Comparison of ENCODE assay signal across 17 mouse cellular contexts in genomic region chr5:105990777-105991176, GRCm38 (mm10).
"Had no signal": no experiment of that assay in that cellular context is flagged by ENCODE, and none has a peak within 500 bp of the region (broad histone marks: within the 10 kb centered on the region; RNA-seq: fewer than 3 reads in every experiment).

No protein-coding gene starts in this region.

- H3K4me3 ChIP-seq: layer of hippocampus, adult 2 months; left cerebral cortex, adult 2 months; liver, embryonic 13.5 days; midbrain, embryonic 12.5 days; midbrain, embryonic 15.5 days; neural tube, embryonic 13.5 days had no signal

- H3K9ac ChIP-seq: liver, embryonic 13.5 days; lung, embryonic 14.5 days; midbrain, embryonic 12.5 days; midbrain, embryonic 15.5 days; neural tube, embryonic 13.5 days had no signal

- H3K4me2 ChIP-seq: liver, embryonic 13.5 days; lung, embryonic 14.5 days; midbrain, embryonic 12.5 days; midbrain, embryonic 15.5 days; neural tube, embryonic 13.5 days had no signal

- H3K27me3 ChIP-seq: liver, embryonic 13.5 days; midbrain, embryonic 12.5 days; midbrain, embryonic 15.5 days; neural tube, embryonic 13.5 days had no signal

- H3K4me1 ChIP-seq: liver, embryonic 13.5 days; midbrain, embryonic 12.5 days; midbrain, embryonic 15.5 days; neural tube, embryonic 13.5 days had no signal

- DNase-seq: kidney, adult 2 months; kidney, postnatal 25 days; layer of hippocampus, adult 9-11 months; liver, embryonic 13.5 days; lung, embryonic 14.5 days; retina, postnatal 1 day; right cerebral cortex, postnatal 25 days; thymus, postnatal 25 days had no signal

- H3K36me3 ChIP-seq: liver, embryonic 13.5 days; midbrain, embryonic 12.5 days; midbrain, embryonic 15.5 days; neural tube, embryonic 13.5 days had no signal

- H3K27ac ChIP-seq: kidney, postnatal 0 days; layer of hippocampus, adult 2 months; left cerebral cortex, adult 2 months; liver, embryonic 13.5 days; macrophage; midbrain, embryonic 12.5 days; midbrain, embryonic 15.5 days; neural tube, embryonic 13.5 days had no signal

- H3K9me3 ChIP-seq: liver, embryonic 13.5 days; midbrain, embryonic 12.5 days; midbrain, embryonic 15.5 days; neural tube, embryonic 13.5 days had no signal

- ATAC-seq: intestine, postnatal 0 days; lung, postnatal 0 days; midbrain, embryonic 15.5 days had no signal
